Mouse (Mus musculus) C2C12 (cell line): ENCODE results near the gene Slc2a5. TPM values are rescaled to one million over a fixed set of nuclear protein-coding genes. Genes with fewer than 3 reads are reported as not detected.

ENCODE experiments used
- H3K27me3 ChIP-seq: one replicate; pipeline ENCODE4 v1.6.1; 2011; ENCODE audit not compliant: control insufficient read depth, insufficient read depth, insufficient read length
- H3K36me3 ChIP-seq: one replicate; pipeline ENCODE4 v1.6.1; 2011; ENCODE audit not compliant: control insufficient read depth, insufficient read depth
- H3K4me3 ChIP-seq: one replicate; pipeline ENCODE4 v1.5.1; 2011; ENCODE audit warnings: mild to moderate bottlenecking, control low read depth; ENCODE audit not compliant: poor library complexity, insufficient read depth, severe bottlenecking
- H3K79me2 ChIP-seq: one replicate; pipeline ENCODE4 v1.6.1; 2011; ENCODE audit not compliant: control insufficient read depth, insufficient read depth
- H3K79me3 ChIP-seq: one replicate; pipeline ENCODE4 v1.6.1; 2011; ENCODE audit warnings: low read depth, control low read depth
- H3ac ChIP-seq: one replicate; pipeline ENCODE3; 2011; ENCODE audit warnings: low read depth; ENCODE audit not compliant: control insufficient read depth, insufficient read length
- CEBPB ChIP-seq: IDR thresholded peaks from one replicate; pipeline ENCODE4 v1.6.1; 2011; ENCODE audit warnings: low read depth, mild to moderate bottlenecking, control low read depth, moderate library complexity
- CTCF ChIP-seq: IDR thresholded peaks from one replicate; pipeline ENCODE4 v1.5.1; 2011; ENCODE audit not compliant: control insufficient read depth, insufficient read depth, insufficient read length
- FOSL1 ChIP-seq: IDR thresholded peaks from one replicate; pipeline ENCODE4 v1.8.0; 2011; ENCODE audit warnings: mild to moderate bottlenecking, low read length; ENCODE audit not compliant: poor library complexity, insufficient read depth, severe bottlenecking
- MAX ChIP-seq: IDR thresholded peaks from one replicate; pipeline ENCODE4 v1.6.1; 2011; ENCODE audit warnings: mild to moderate bottlenecking, control low read depth
- MYOD1 ChIP-seq: IDR thresholded peaks from one replicate; pipeline ENCODE4 v1.6.1; 2011; ENCODE audit warnings: low read depth; ENCODE audit not compliant: control insufficient read depth, insufficient read length
- MYOG ChIP-seq: IDR thresholded peaks from one replicate; pipeline ENCODE4 v1.6.1; 2011; ENCODE audit not compliant: control insufficient read depth, insufficient read length; ENCODE audit errors: extremely low read depth
- USF1 ChIP-seq: IDR thresholded peaks from one replicate; pipeline ENCODE4 v1.6.1; 2011; ENCODE audit warnings: low read depth, mild to moderate bottlenecking, control low read depth, moderate library complexity
- polyA plus RNA-seq: library from polyadenylated mRNA; unstranded; fragments of >200 nt; fragmentation: generic; extraction: Trizol; gene quantifications from one replicate; pipeline ENCODE4 v1.2.1, GENCODE M21; 2012; ENCODE audit warnings: missing spikeins

Slc2a5 gene
- polyA plus RNA-seq, 1 experiment, result not detected

DNA sequence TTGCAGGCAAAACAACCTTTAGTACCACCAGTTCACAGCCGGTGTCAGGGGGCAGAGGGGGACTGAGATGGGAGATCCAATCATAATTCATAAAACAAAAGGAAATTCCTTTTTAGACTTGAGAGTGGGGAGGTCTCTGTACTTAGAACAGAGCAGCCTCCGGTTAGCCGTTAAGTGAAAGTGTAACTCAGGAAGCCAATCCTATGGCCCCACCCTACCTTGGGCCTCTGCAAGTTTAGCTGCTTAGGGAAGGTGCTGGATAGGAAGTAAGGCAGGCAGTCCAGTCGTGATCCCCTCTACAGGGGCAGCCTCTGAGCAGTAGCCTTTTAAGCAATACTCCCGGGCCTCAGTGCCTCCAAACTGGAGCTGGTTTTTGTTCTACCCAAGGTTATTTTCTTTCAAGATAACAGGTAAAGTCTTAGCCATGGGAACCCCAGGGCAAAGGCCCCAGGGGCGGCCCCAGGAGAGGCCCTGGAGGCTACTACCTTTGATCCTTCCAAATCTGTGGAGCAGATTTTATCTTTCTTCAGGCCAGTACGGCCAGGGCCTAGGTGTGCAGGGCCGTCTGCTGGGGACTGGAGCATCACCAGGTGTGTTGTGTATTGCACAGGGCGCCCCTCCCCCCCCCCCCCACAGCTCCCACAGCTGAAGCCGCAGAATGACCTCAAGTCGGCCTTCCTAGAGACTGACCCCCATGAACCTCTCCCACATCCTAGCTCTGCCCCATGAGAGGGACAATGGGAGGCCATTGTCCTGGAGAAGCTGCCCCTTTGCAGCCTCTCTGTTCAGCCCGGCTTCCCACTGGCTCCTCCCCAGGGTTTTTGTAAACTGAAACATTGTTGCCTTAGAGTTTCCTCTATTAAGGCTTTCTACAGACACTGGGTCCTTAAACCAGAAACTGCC is 25.3 kb upstream of the Slc2a5 start:
- Histone ChIP-seq H3K79me2 (no peaks in the 10 kb centered on the region), H3K79me3 (no peaks in the 10 kb centered on the region), H3K36me3 (no peaks in the 10 kb centered on the region), H3K4me3 (no peak overlapping the region), H3K27me3 (no peaks in the 10 kb centered on the region), H3ac (no peak overlapping the region)
- TF ChIP-seq CTCF (no peak), CEBPB (no peak), USF1 (no peak), MYOD1 (no peak), MYOG (no peak), MAX (no peak), FOSL1 (no peak)

DNA sequence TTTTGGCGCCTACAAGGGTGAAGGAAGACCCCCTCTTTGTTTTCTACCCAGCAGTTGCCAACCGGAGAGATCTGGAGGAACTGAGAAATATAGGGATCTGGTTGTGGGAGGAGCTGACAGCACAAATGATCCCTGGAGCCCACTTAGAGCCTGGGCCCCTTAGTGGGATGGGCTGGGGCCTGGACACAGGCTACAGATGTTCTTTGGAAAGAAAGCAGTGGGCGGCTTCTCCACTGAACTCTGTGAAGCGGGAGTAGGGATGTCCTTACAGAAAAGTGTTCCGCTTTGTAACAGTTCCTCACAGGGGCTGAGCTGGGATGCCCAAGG is 24.7 kb upstream of the Slc2a5 start:
- Histone ChIP-seq H3K36me3 (no peaks in the 10 kb centered on the region), H3K79me2 (no peaks in the 10 kb centered on the region), H3K4me3 (no peak overlapping the region), H3K79me3 (no peaks in the 10 kb centered on the region), H3K27me3 (no peaks in the 10 kb centered on the region), H3ac (no peak overlapping the region)
- TF ChIP-seq USF1 (no peak), MAX (no peak), MYOD1 (no peak), CEBPB (no peak), CTCF (no peak)

DNA sequence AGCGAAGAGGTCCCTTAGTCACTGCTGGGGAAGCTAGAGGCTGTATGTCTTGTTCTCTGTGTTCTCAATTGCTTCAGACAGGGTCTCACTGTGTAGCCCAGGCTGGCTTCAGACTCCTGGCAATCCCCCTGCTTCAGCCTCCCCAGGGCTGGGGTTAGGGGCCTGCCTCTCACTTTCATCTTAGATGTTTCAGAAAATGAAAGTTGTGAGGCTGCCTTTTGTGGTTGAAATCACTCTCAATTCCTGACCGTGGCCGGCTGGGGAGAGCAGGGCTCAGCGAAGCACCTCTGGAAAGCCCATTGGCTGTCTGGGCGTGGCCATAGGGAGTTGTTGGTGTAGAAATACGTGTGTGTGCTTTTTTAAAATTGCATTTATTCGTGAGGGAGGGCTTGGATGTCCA is 22.8 kb upstream of the Slc2a5 start:
- Histone ChIP-seq H3K27me3 (no peaks in the 10 kb centered on the region), H3ac (no peak overlapping the region)

DNA sequence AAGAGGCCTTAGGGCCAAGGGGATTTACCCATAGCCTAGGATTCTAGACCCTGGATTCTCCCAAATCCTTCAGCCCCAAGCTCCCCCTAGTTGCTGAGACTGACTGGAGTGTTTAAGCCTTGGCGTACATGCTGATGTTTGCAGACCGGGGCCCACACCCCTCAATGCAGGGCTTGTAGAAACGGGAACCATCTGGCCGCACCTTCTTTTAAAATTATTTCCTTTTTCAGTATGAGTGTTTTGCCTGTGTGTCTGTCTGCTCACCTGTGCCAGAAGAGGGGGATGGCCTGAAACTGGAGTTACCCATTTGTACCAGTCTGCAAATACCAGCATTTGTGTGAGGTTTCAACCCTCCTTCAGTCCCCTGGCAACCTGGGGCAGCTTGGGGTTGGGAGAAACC is 21.2 kb upstream of the Slc2a5 start:
- H3K27me3 ChIP-seq, result no peaks in the 10 kb centered on the region
- no peaks in the 10 kb centered on the region for H3K79me2 ChIP-seq
- no peak overlapping the region for H3K4me3 ChIP-seq
- H3K79me3 ChIP-seq, result no peaks in the 10 kb centered on the region
- H3K36me3 ChIP-seq, result no peaks in the 10 kb centered on the region
- no peak overlapping the region for H3ac ChIP-seq
- TF ChIP-seq MAX, result no peak
- TF ChIP-seq CTCF, result no peak
- no peak for TF ChIP-seq FOSL1
- no peak for TF ChIP-seq CEBPB
- no peak for TF ChIP-seq USF1
- no peak for TF ChIP-seq MYOD1
- no peak for TF ChIP-seq MYOG

More for the DNA sequence above, 22.8 kb upstream of the Slc2a5 start:
- Histone ChIP-seq H3K36me3 (no peaks in the 10 kb centered on the region), H3K4me3 (no peak overlapping the region), H3K79me2 (no peaks in the 10 kb centered on the region), H3K79me3 (no peaks in the 10 kb centered on the region)
- TF ChIP-seq MYOG, result no peak
- no peak for TF ChIP-seq CTCF
- no peak for TF ChIP-seq MAX
- TF ChIP-seq FOSL1, result no peak
- no peak for TF ChIP-seq CEBPB
- TF ChIP-seq USF1, result no peak
- no peak for TF ChIP-seq MYOD1

DNA sequence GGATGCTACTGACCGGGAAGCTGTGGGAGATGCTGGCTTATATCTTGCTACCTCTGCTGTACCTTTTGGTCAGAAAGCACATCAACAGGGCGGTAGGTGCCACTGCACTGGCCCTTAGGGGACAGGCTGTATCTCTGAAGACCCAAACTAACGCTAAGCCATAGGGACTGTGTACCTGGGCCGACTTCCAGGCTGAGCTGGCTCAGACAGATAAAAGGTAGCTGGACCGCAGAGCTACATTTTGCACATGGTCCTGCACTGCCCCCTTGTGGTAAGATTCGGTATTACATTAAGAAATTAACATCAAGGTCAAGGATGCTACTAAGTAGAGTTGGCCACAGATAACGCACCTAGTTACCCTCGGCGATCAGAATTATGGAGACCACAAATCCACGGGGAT is 20.2 kb upstream of the Slc2a5 start:
- no peaks in the 10 kb centered on the region for H3K79me3 ChIP-seq
- H3ac ChIP-seq, result no peak overlapping the region
- H3K79me2 ChIP-seq, result no peaks in the 10 kb centered on the region
- H3K36me3 ChIP-seq, result no peaks in the 10 kb centered on the region
- H3K4me3 ChIP-seq, result no peak overlapping the region
- H3K27me3 ChIP-seq, result no peaks in the 10 kb centered on the region
- TF ChIP-seq MYOD1 (no peak), FOSL1 (no peak), MAX (no peak), CEBPB (no peak), USF1 (no peak), CTCF (no peak), MYOG (no peak)

DNA sequence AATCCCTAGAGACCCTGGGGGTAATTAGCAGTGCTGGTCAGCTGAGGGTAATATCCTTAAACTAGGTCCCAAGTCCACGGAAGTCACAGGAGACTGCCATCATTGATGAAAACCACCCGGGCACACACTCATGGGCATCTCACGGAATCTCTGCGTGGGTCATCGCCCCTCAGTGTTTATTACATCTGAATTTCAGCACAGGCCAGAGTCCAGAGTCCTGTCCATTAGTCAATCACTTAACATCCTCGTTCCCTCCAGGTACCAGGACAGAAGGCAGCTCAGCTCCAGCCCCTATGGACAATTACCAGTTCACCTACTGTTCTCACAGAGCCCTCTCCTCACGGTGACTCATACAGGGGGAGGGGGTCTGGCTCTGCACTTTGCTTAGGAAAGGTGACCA is 16.3 kb upstream of the Slc2a5 start:
- TF ChIP-seq CEBPB (no peak), FOSL1 (no peak), MAX (no peak), CTCF (no peak), MYOG (no peak), USF1 (no peak), MYOD1 (no peak)
- no peak overlapping the region for H3ac ChIP-seq
- no peak overlapping the region for H3K4me3 ChIP-seq
- no peaks in the 10 kb centered on the region for H3K79me2 ChIP-seq
- H3K79me3 ChIP-seq, result no peaks in the 10 kb centered on the region
- no peaks in the 10 kb centered on the region for H3K27me3 ChIP-seq
- no peaks in the 10 kb centered on the region for H3K36me3 ChIP-seq
